Mouse (Mus musculus) stomach, embryonic 14.5 days (tissue): Measurements from ENCODE around the gene Cnn2. TPM values are rescaled to one million over a fixed set of nuclear protein-coding genes. Genes with fewer than 3 reads are reported as not detected.

Experiments
- ATAC-seq: fragments of 200-750 bp; cut with Nextera tagmentation; 2 replicates; pipeline ENCODE4 v1.8.0; 2017; ENCODE audit warnings: low read depth, moderate TSS enrichment; ENCODE audit not compliant: insufficient number of reproducible peaks, insufficient read depth, low FRiP score
- H3K27ac ChIP-seq: fragments of 300-500 bp; sonication (generic); 2 replicates; pipeline ENCODE4 v1.5.1; 2014; ENCODE audit warnings: mild to moderate bottlenecking, low read length, moderate library complexity, mixed read lengths
- H3K27me3 ChIP-seq: fragments of 300-500 bp; sonication (generic); 2 replicates; pipeline ENCODE4 v1.6.1; 2014; ENCODE audit warnings: low read length, control low read depth, mixed read lengths; ENCODE audit not compliant: control insufficient read depth, insufficient read depth
- H3K36me3 ChIP-seq: fragments of 300-500 bp; sonication (generic); 2 replicates; pipeline ENCODE4 v1.6.1; 2014; ENCODE audit warnings: mild to moderate bottlenecking, control low read depth, low read length, moderate library complexity, mixed read lengths; ENCODE audit not compliant: control insufficient read depth, insufficient read depth
- H3K4me1 ChIP-seq: fragments of 300-500 bp; sonication (generic); 2 replicates; pipeline ENCODE4 v1.6.1; 2014; ENCODE audit warnings: low read length, control low read depth, mixed read lengths; ENCODE audit not compliant: control insufficient read depth, insufficient read depth
- H3K4me2 ChIP-seq: fragments of 300-500 bp; sonication (generic); replicated peaks from 2 replicates; pipeline ENCODE4 v1.6.1; 2014; ENCODE audit warnings: low read depth, low read length, control low read depth
- H3K4me3 ChIP-seq: fragments of 300-500 bp; sonication (generic); 2 replicates; pipeline ENCODE4 v1.5.1; 2014; ENCODE audit warnings: low read depth, low read length, control low read depth
- H3K9ac ChIP-seq: fragments of 300-500 bp; sonication (generic); replicated peaks from 2 replicates; pipeline ENCODE4 v1.6.1; 2014; ENCODE audit warnings: low read depth, mild to moderate bottlenecking, control low read depth, low read length, moderate library complexity, mixed read lengths
- H3K9me3 ChIP-seq: fragments of 300-500 bp; sonication (generic); 2 replicates; pipeline ENCODE4 v1.6.1; 2016; ENCODE audit warnings: low read depth, low read length, control low read depth; ENCODE audit not compliant: control insufficient read depth
- WGBS: fragments of 180-500 bp; shearing (Covaris S2); extraction: QIAGEN DNeasy Blood & Tissue Kit; methylation state at CpG from one replicate; pipeline ENCODE4 v1.1.7; 2014; 5-methylcytosine and 5-hydroxymethylcytosine counted together
- polyA plus RNA-seq: library from polyadenylated mRNA; unstranded; fragments of >200 nt; fragmentation: Nextera tagmentation; extraction: Ambion mirVana; gene quantifications from 2 replicates; pipeline ENCODE4 v1.2.1, GENCODE M21; 2014

Cnn2 gene
- polyA plus RNA-seq, 1 experiment from 2014 or later, result 424 TPM

DNA sequence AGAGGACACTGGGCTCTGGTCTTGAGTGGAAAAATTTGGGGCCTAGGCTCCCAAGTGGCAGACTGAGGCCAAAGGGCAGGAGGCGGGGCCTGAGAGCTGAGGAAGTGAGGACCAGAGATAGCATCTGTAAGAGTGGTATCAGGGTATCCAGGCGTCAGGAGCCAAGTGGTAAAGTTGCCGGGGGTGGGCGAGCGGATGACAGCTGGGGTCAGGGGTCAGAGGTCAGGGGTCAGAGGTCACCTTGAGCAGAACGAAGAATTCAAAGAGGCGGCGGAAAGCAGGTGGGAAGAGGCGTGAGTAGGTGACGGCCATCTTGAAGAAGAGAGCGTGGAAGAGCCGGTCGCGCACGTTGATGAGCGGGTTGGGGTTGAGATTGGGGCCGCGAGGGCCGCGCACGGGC lies 4.7 kb upstream of the Cnn2 start:
- Histone ChIP-seq H3K9me3 (no peaks in the 10 kb centered on the region), H3K9ac (peak overlapping the region; percentile 96), H3K27ac (peak overlapping the region; percentile 98), H3K36me3 (peaks cover 8% of the 10 kb centered on the region), H3K27me3 (no peaks in the 10 kb centered on the region), H3K4me2 (peak overlapping the region; percentile 74), H3K4me1 (peaks cover 29% of the 10 kb centered on the region), H3K4me3 (peak overlapping the region; percentile 75)
- under 1% methylated on average over 21 of the region's 21 CpGs for WGBS
- ATAC-seq, result no peak

DNA sequence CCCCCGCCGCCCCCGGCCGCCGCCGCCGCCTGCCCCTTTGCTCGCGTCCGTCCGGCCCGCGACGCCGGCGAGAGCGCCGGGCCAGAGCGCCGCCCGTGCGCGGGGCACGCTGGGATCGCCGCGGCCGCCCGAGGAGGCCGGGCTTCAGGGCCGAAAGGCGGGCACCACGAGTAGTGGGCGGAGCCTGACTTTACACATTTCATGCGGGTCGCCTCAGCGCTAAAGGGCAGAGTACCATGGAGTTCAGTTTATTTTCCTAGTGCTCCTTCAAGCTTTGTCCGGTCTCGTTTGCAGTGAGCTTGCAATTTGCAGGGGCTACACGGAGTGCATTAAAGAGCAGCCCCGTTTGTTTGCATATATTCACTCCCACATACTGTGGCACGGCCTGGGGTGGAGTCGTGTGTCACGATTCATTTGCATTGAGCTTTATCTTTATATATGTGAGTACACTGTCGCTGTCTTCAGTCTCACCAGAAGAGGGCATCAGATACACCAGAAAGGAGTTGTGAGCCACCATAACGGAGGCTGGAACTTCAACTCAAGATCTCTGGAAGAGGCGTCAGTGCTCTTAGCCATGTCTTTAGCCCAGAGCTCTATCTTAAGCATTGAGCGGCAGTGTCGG lies 4.1 kb upstream of the Cnn2 start, which contains the start of gene Tmem259:
Gene Tmem259, minus strand, starts transcription at position 136 of the 622 bp plus-strand sequence.
- WGBS, result under 1% methylated on average over 46 of the region's 49 CpGs
- H3K4me1 ChIP-seq, result peaks cover 31% of the 10 kb centered on the region

DNA sequence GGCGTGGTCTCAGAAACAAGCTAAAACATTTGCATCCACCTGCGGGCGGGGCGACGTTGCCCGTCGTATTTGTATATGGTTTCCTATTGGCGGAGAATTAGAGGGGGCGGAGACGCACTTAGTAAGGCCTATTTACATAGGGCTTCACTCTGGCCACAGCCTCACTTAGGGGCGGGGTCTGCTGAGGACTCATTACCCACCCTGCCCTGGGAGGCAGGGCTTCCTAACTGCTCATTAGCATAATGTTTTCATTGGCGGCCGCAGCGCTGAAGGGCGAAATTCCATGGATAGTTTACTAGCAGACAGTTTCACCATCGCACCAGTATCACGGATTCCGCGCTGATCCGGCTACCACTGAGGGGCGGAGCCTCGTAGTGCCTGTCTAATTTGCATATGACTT lies 3.5 kb upstream of the Cnn2 start:
- Histone ChIP-seq H3K27ac (peak overlapping the region; percentile 98), H3K4me2 (peak overlapping the region; percentile 74), H3K9me3 (no peaks in the 10 kb centered on the region), H3K36me3 (no peaks in the 10 kb centered on the region), H3K9ac (peak overlapping the region; percentile 96), H3K27me3 (no peaks in the 10 kb centered on the region), H3K4me3 (peak overlapping the region; percentile 75), H3K4me1 (peaks cover 37% of the 10 kb centered on the region)
- WGBS, result under 1% methylated on average over 22 of the region's 22 CpGs
- peak; percentile 90 for ATAC-seq

More for the DNA sequence above, 4.1 kb upstream of the Cnn2 start, which contains the start of gene Tmem259:
- H3K4me3 ChIP-seq, result peak within 1 kb of the TSS; percentile 75
- H3K9me3 ChIP-seq, result no peaks in the 10 kb centered on the region
- H3K4me2 ChIP-seq, result peak within 1 kb of the TSS; percentile 74
- ATAC-seq, result peak; percentile 70
- no peaks in the 10 kb centered on the region for H3K27me3 ChIP-seq
- peaks cover 2% of the 10 kb centered on the region for H3K36me3 ChIP-seq
- peak within 1 kb of the TSS; percentile 96 for H3K9ac ChIP-seq
- H3K27ac ChIP-seq, result peak within 1 kb of the TSS; percentile 98

DNA sequence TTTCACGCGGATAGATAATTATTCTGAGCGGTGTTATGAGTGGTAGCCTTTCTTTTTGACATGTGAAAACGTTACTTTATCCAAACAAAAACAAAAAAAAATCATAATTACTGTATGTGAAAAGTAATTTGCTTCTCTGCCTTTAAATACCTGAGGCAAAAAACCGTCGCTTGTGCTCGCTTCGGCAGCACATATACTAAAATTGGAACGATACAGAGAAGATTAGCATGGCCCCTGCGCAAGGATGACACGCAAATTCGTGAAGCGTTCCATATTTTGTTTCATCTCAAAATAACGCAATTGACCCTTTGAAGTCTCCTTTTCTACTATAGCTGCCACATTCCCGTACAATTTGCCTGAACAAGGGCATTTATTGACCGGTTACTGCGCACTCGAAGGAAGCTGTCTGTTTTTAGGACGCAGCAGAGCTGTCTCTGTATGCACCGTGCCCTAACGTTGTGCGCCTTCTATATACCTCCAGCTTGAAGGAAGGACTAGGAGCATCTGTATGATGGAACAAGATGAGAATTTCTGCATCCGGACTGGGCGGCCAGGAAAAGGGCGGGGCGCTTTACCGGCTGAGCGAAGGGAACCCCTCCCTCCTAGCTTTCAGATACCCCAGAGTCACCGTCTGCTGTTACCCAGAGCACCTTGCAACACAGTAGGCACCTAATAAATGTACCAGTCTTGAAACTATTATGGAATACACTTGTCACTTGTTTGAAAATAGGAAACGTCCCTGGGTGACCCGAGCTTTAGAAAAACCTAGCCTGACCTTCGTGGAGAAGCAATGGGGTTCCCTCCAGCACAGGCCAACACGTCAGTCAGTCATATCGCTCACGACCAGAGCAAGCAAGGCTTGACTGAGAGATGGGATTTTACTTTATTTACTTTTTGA lies 2.8 kb upstream of the Cnn2 start:
- Histone ChIP-seq H3K9ac (peak overlapping the region; percentile 55), H3K4me3 (peak overlapping the region; percentile 75), H3K36me3 (no peaks in the 10 kb centered on the region; the same call in 1 of the 2 replicates), H3K4me2 (peak overlapping the region; percentile 53), H3K9me3 (no peaks in the 10 kb centered on the region), H3K27me3 (no peaks in the 10 kb centered on the region), H3K27ac (peak overlapping the region; percentile 98), H3K4me1 (peaks cover 39% of the 10 kb centered on the region)
- WGBS, result 3% methylated on average over 35 of the region's 35 CpGs
- ATAC-seq, result no peak

DNA sequence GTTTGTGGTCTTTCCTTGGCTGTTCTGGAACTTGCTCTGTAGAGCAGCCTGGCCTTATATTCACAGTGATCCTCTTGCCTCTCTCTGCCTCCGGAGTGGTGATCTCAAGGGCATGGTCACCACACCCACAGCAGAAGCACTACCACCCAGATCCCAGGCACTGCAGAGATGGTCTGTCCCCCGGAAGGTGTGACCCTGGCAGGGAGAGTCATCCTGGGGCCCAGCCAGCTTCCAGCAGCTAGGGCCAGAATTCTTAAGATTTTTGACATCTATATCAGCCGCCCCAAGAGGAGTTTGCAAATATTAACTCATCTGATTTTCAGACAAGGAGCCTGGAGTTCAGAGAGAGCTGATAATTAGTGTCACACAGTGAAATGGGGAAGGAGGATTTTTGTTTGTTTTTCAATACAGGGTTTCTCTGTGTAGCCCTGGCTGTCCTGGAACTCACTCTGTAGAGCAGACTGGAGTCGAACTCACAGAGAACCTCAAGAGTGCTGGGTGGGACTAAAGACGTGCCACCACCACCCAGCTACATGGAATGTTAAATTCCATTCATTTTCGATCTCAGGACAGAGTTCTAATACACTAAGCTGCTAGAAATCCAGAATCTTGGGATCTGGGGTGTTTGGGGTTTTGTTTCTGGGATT lies 2.0 kb upstream of the Cnn2 start:
- Histone ChIP-seq H3K36me3 (no peaks in the 10 kb centered on the region; the same call in 1 of the 2 replicates), H3K4me2 (peak overlapping the region; percentile 53), H3K4me3 (peak overlapping the region; percentile 75), H3K4me1 (peaks cover 44% of the 10 kb centered on the region), H3K27me3 (no peaks in the 10 kb centered on the region), H3K9me3 (peaks cover 3% of the 10 kb centered on the region; the same call in 1 of the 2 replicates), H3K9ac (peak overlapping the region; percentile 37; the same call in 1 of the 2 replicates), H3K27ac (peak overlapping the region; percentile 98)
- no peak for ATAC-seq
- 26% methylated on average over 6 of the region's 6 CpGs for WGBS

DNA sequence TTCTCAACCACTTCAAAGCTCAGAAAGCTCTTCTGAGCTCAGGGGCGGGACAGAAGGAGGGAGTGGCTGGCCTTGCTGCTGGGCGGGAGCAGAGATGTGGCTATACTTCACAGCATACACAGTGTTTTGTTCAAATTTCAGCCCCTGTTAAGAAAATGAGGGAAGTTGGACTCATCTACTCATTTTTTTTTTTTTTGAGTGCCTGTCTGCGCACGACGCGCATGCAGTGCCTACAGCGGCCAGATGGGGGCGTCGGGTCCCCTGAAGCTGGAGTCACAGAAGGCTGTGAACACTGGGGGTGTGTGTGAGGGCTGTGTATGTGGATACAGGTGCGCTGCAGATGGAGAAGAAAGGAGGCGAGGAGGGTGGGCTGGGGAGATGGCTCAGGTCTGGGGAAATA lies 1.4 kb upstream of the Cnn2 start:
- ATAC-seq, result no peak
- Histone ChIP-seq H3K9ac (no peak overlapping the region), H3K4me2 (peak overlapping the region; percentile 53), H3K27me3 (no peaks in the 10 kb centered on the region), H3K27ac (peak overlapping the region; percentile 98), H3K9me3 (peaks cover 7% of the 10 kb centered on the region; the same call in 1 of the 2 replicates), H3K4me3 (peak overlapping the region; percentile 76; the same call in 1 of the 2 replicates), H3K36me3 (peaks cover 5% of the 10 kb centered on the region; the same call in 1 of the 2 replicates), H3K4me1 (peaks cover 44% of the 10 kb centered on the region)
- WGBS, result 4% methylated on average over 11 of the region's 11 CpGs

DNA sequence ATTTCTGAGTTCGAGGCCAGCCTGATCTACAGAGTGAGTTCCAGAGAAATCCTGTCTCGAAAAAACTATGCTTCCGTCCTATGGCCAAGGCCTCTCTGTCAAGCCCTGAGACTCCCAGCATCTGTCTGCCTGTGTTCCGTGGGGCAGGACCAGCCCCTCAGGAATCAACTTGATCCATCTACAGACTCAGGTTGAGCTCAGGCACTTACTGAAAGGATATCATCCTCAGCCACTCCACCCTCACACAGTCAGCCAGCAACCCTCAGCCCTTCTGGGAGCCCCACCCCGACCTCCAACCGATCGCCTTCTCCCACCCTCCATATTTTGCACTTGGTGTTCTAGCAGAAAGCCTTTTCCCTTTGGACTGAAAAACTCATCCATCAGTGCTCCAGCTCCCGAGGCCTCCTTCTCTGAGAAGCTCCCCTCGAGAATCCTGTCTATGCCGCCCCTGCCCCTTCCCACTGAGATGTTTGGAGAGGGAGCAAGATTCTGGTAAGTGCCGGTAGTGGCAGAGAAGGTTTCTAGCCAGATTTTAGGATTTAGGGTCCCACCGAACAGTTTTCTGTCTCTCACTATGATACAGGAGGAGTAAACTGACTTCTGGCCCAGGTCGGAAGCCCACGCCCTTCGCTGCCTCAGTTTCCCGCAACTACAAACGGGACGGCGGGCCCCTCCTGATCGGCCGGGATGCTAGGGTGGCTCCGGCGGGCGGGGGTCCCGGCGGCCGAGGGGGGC lies 446 bp upstream of the Cnn2 start:
- Histone ChIP-seq H3K4me1 (peaks cover 37% of the 10 kb centered on the region), H3K4me2 (peak overlapping the region; percentile 53)

More for the DNA sequence above, 446 bp upstream of the Cnn2 start:
- peak overlapping the region; percentile 85 for H3K9ac ChIP-seq
- peaks cover 7% of the 10 kb centered on the region; the same call in 1 of the 2 replicates for H3K9me3 ChIP-seq
- WGBS, result 9% methylated on average over 27 of the region's 27 CpGs
- H3K27ac ChIP-seq, result peak overlapping the region; percentile 98
- H3K4me3 ChIP-seq, result peak overlapping the region; percentile 76
- ATAC-seq, result no peak
- H3K36me3 ChIP-seq, result peaks cover 11% of the 10 kb centered on the region; the same call in 1 of the 2 replicates
- no peaks in the 10 kb centered on the region for H3K27me3 ChIP-seq
